ENCODE assay signal across 15 mouse cellular contexts in genomic region chr2:167902116-167902703, GRCm38 (mm10). TPM values are rescaled to one million over a fixed set of nuclear protein-coding genes. Genes with fewer than 3 reads are reported as not detected.
DNase-seq lines count a peak whose midpoint lies in the region; ATAC-seq and TF ChIP-seq lines count a peak whose summit lies in the region.
"Had no signal": no experiment of that assay in that cellular context is flagged by ENCODE, and none has a peak within 500 bp of the region (broad histone marks: within the 10 kb centered on the region; RNA-seq: fewer than 3 reads in every experiment).

No protein-coding gene starts in this region.

- no peak for TF ChIP-seq POLR2A in heart, adult 2 months (IDR thresholded peaks at IDR 0.05; ENCODE audit: insufficient read depth, low read depth, low read length)
- no peak for TF ChIP-seq POLR2A in CH12.LX (IDR thresholded peaks at IDR 0.05; ENCODE audit: low read depth, low read length)
- no peak for TF ChIP-seq POLR2A in bone marrow, adult 2 months (IDR thresholded peaks at IDR 0.05; ENCODE audit: borderline replicate concordance, control insufficient read depth, low read depth, low read length)

- H3K36me3 ChIP-seq in heart, adult 2 months (ENCODE audit: control insufficient read depth, insufficient read depth, low read length): no peaks in the 10 kb centered on the region
- no peaks in the 10 kb centered on the region for H3K36me3 ChIP-seq in heart, embryonic 12.5 days
- no peaks in the 10 kb centered on the region for H3K36me3 ChIP-seq in liver, postnatal 0 days (replicated peaks; ENCODE audit: insufficient read depth, low read length)
- H3K36me3 ChIP-seq in CH12.LX (replicated peaks in 1 of 2; ENCODE audit: control insufficient read depth in 1 of 2, insufficient read depth in 1 of 2, low read length in 1 of 2): no peaks in the 10 kb centered on the region
- H3K36me3 ChIP-seq: embryonic facial prominence, embryonic 10.5 days; heart, embryonic 13.5 days; kidney, embryonic 15.5 days had no signal

- H3K9ac ChIP-seq in heart, adult 2 months (ENCODE audit: low read depth, low read length): no peak overlapping the region
- H3K9ac ChIP-seq in heart, embryonic 12.5 days: no peak overlapping the region
- no peak overlapping the region for H3K9ac ChIP-seq in liver, postnatal 0 days (replicated peaks)
- no peak overlapping the region for H3K9ac ChIP-seq in CH12.LX (ENCODE audit: insufficient read depth, low read depth)
- H3K9ac ChIP-seq: heart, embryonic 13.5 days; hindbrain, embryonic 14.5 days; kidney, embryonic 15.5 days had no signal

- H3K79me2 ChIP-seq in heart, adult 2 months (replicated peaks; ENCODE audit: control insufficient read depth, insufficient read depth, low read length): no peaks in the 10 kb centered on the region
- no peaks in the 10 kb centered on the region for H3K79me2 ChIP-seq in CH12.LX (replicated peaks; ENCODE audit: control insufficient read depth, extremely low read depth, insufficient read depth, poor library complexity, severe bottlenecking)

- TF ChIP-seq RAD21 in CH12.LX (IDR thresholded peaks at IDR 0.05; ENCODE audit: low read depth, low read length): no peak; the same call in 1 of the 2 replicates

- WGBS in heart, adult 2 months: 57% methylated on average over 9 of the region's 9 CpGs
- 56% methylated on average over 9 of the region's 9 CpGs for WGBS in heart, embryonic 12.5 days
- 70% methylated on average over 9 of the region's 9 CpGs for WGBS in liver, postnatal 0 days (ENCODE audit: insufficient replicate concordance)
- WGBS in bone marrow, adult 2 months: 72% methylated on average over 9 of the region's 9 CpGs

- no peak overlapping the region for H3K4me3 ChIP-seq in heart, adult 2 months
- H3K4me3 ChIP-seq in heart, embryonic 12.5 days: no peak overlapping the region
- H3K4me3 ChIP-seq in liver, postnatal 0 days (ENCODE audit: low read depth, low read length): no peak overlapping the region
- no peak overlapping the region for H3K4me3 ChIP-seq in CH12.LX (replicated peaks in 1 of 3; ENCODE audit: low read depth in 2 of 3, low read length in 2 of 3, poor library complexity in 1 of 3)
- H3K4me3 ChIP-seq in bone marrow, adult 2 months (replicated peaks; ENCODE audit: control insufficient read depth, low read depth, low read length): no peak overlapping the region
- H3K4me3 ChIP-seq: embryonic facial prominence, embryonic 10.5 days; heart, embryonic 13.5 days; kidney, embryonic 15.5 days had no signal

- intact Hi-C loops in heart, adult 2 months (cut with DNase I): no loop called here

- no peak overlapping the region for H3K27ac ChIP-seq in heart, adult 2 months
- no peak overlapping the region for H3K27ac ChIP-seq in heart, embryonic 12.5 days (ENCODE audit: poor library complexity, severe bottlenecking)
- H3K27ac ChIP-seq in liver, postnatal 0 days (ENCODE audit: low read depth): no peak overlapping the region
- no peak overlapping the region for H3K27ac ChIP-seq in CH12.LX (ENCODE audit: insufficient read depth, low read depth)
- no peak overlapping the region for H3K27ac ChIP-seq in bone marrow, adult 2 months (ENCODE audit: control insufficient read depth, insufficient read depth, low read depth, low read length, poor library complexity)
- H3K27ac ChIP-seq: embryonic facial prominence, embryonic 10.5 days; heart, embryonic 13.5 days; hindbrain, embryonic 14.5 days; kidney, embryonic 15.5 days had no signal

- in situ Hi-C loops in CH12.LX (cut with MboI; ENCODE audit: low pct_ligation_motif_present, low pct_unique_long_range_greater_than_20kb, low sequenced_read_pairs): loop anchor here (10.0 kb wide), 2 partner anchors 63 to 367 kb away; partner anchors contain the start of gene Snai1

- H3K9me3 ChIP-seq in heart, embryonic 12.5 days (replicated peaks): no peaks in the 10 kb centered on the region
- H3K9me3 ChIP-seq in liver, postnatal 0 days (ENCODE audit: low read length): no peaks in the 10 kb centered on the region
- H3K9me3 ChIP-seq in CH12.LX (replicated peaks; ENCODE audit: low read length): peaks cover 3% of the 10 kb centered on the region
- H3K9me3 ChIP-seq: embryonic facial prominence, embryonic 10.5 days; kidney, embryonic 15.5 days had no signal

- DNase-seq in heart, adult 2 months: no peak
- DNase-seq in liver, postnatal 0 days: no peak
- no peak for DNase-seq in liver
- no peak for DNase-seq in CH12.LX (ENCODE audit: extremely low read depth)
- DNase-seq in Muller cell, postnatal 12 days (ENCODE audit: inconsistent ontology term): no peak
- no peak for DNase-seq in embryo, embryonic 11 days
- DNase-seq: cerebellum, adult 8-10 months; heart, postnatal 36 days; retina, postnatal 1 day had no signal

- H3K27me3 ChIP-seq in heart, adult 2 months (ENCODE audit: control insufficient read depth, insufficient read depth, low read length): no peaks in the 10 kb centered on the region
- H3K27me3 ChIP-seq in heart, embryonic 12.5 days (replicated peaks): peaks cover 8% of the 10 kb centered on the region
- no peaks in the 10 kb centered on the region for H3K27me3 ChIP-seq in liver, postnatal 0 days (ENCODE audit: insufficient read depth, low read length)
- H3K27me3 ChIP-seq in CH12.LX (replicated peaks): peaks cover 4% of the 10 kb centered on the region

- no peaks in the 10 kb centered on the region for H3K4me1 ChIP-seq in heart, adult 2 months (ENCODE audit: control insufficient read depth, insufficient read depth, low read length)
- H3K4me1 ChIP-seq in heart, embryonic 12.5 days (replicated peaks): peaks cover 21% of the 10 kb centered on the region
- no peaks in the 10 kb centered on the region for H3K4me1 ChIP-seq in liver, postnatal 0 days (ENCODE audit: insufficient read depth)
- peaks cover 0 to 11% of the 10 kb centered on the region in 2 experiments; a peak in 2 of 4 replicates for H3K4me1 ChIP-seq in CH12.LX (ENCODE audit: control insufficient read depth in 1 of 2, insufficient read depth in 2 of 2)
- H3K4me1 ChIP-seq in bone marrow, adult 2 months (ENCODE audit: control insufficient read depth, insufficient read depth, low read length): no peaks in the 10 kb centered on the region; the same call in 1 of the 2 replicates

- no peak overlapping the region for H3K4me2 ChIP-seq in heart, embryonic 12.5 days
- no peak overlapping the region for H3K4me2 ChIP-seq in liver, postnatal 0 days (ENCODE audit: low read depth, low read length)
- no peak overlapping the region for H3K4me2 ChIP-seq in CH12.LX (ENCODE audit: insufficient read depth, low read depth, poor library complexity, severe bottlenecking)
- H3K4me2 ChIP-seq: heart, embryonic 13.5 days; hindbrain, embryonic 14.5 days; kidney, embryonic 15.5 days had no signal

- no peak for TF ChIP-seq EP300 in heart, adult 2 months (IDR thresholded peaks at IDR 0.05; ENCODE audit: insufficient read depth, low read depth, low read length)
- no peak for TF ChIP-seq EP300 in liver, postnatal 0 days (IDR thresholded peaks at IDR 0.05; ENCODE audit: low read depth)
- no peak for TF ChIP-seq EP300 in CH12.LX (IDR thresholded peaks at IDR 0.05; ENCODE audit: low read length)

- ATAC-seq in heart, embryonic 12.5 days (ENCODE audit: insufficient number of reproducible peaks, low FRiP score): no peak
- no peak for ATAC-seq in liver, postnatal 0 days

- TF ChIP-seq CTCF in heart, adult 2 months (IDR thresholded peaks at IDR 0.05): 0 out of 2 replicates have a peak, but pooled peaks have one; percentile 16
- peak; percentile 22; the same call in 1 of the 2 replicates for TF ChIP-seq CTCF in liver, postnatal 0 days (IDR thresholded peaks at IDR 0.05; ENCODE audit: low read depth)
- peak in 1 of 2 experiments; percentile 40; a peak in 1 of 4 replicates for TF ChIP-seq CTCF in CH12.LX (conservative IDR thresholded peaks at IDR 0.05 in 1 of 2, IDR thresholded peaks at IDR 0.05 in 1 of 2; ENCODE audit: low read depth in 2 of 2, low read length in 2 of 2)
- peak; percentile 17; the same call in 1 of the 2 replicates for TF ChIP-seq CTCF in bone marrow, adult 2 months (IDR thresholded peaks at IDR 0.05; ENCODE audit: control insufficient read depth, insufficient read depth, low read length)

- dilution Hi-C loops in CH12.LX (cut with MboI; ENCODE audit: extremely low pct_ligation_motif_present, extremely low pct_unique_long_range_greater_than_20kb, low sequenced_read_pairs): no loop called here

TF ChIP-seq in CH12.LX, 34 proteins besides CTCF, POLR2A, EP300 and RAD21:
- TF ChIP-seq USF2 (conservative IDR thresholded peaks at IDR 0.05; ENCODE audit: low read depth, low read length): no peak
- TF ChIP-seq SMC3 (IDR thresholded peaks at IDR 0.05; ENCODE audit: low read depth, low read length): peak; percentile 25
- no peak for TF ChIP-seq MAX (IDR thresholded peaks at IDR 0.05; ENCODE audit: low read length)

RNA-seq across cellular contexts. Expression of gene Ptpn1, which starts 29.6 kb away (rescaled TPM):
- total RNA-seq in heart, adult 2 months (2021): 10 to 100 TPM; 21.4 to 23.2 TPM
- 15.7 and 17.6 TPM in 2 replicates for polyA plus RNA-seq in heart, adult 2 months (2012; rRNA removed)
- polyA plus RNA-seq in heart, embryonic 12.5 days (2016; fragmentation: Nextera tagmentation; extraction: Ambion mirVana): 59.5 and 63.3 TPM in 2 replicates
- polyA plus RNA-seq in liver, postnatal 0 days (2015; fragmentation: Nextera tagmentation; extraction: Ambion mirVana): 31.4 and 32.4 TPM in 2 replicates
- 77.6 and 90.0 TPM in 2 replicates for total RNA-seq in CH12.LX (2012; rRNA removed)
- total RNA-seq in CH12.LX (2014; rRNA removed): 69.8 and 78.5 TPM in 2 replicates
- polyA plus RNA-seq in CH12.LX (2012; ENCODE audit: insufficient read length, low read depth): 131 and 139 TPM in 2 replicates
- 13.7 and 34.3 TPM in 2 replicates for polyA plus RNA-seq in bone marrow, adult 2 months (2011; ENCODE audit: insufficient read depth, insufficient read length, low replicate concordance, missing spikeins)
